Mouse (Mus musculus) olfactory bulb, adult 2 months (tissue): ENCODE results near the gene Eif4e3.

Experiments
- CTCF ChIP-seq: fragments of 200-500 bp; IDR thresholded peaks from 2 replicates; pipeline ENCODE4 v1.5.1; 2012; ENCODE audit warnings: low read depth, mild to moderate bottlenecking, low read length, moderate library complexity; ENCODE audit not compliant: insufficient read depth
- POLR2A ChIP-seq: fragments of 200-500 bp; IDR thresholded peaks from 2 replicates; pipeline ENCODE4 v1.6.1; 2012; ENCODE audit warnings: mild to moderate bottlenecking, low read depth, low read length, moderate library complexity; ENCODE audit not compliant: insufficient read depth

GRCm38 (mm10) chr6:99654343-99654742 lies 12.2 kb downstream of the Eif4e3 start:
- no peak for TF ChIP-seq CTCF
- no peak for TF ChIP-seq POLR2A
